Mouse (Mus musculus): ENCODE measurements at regions not wholly inside any gene's neighbourhood (a gene's known extent, or its start where the extent isn't known, plus 50 kb on each side); places are given as distances from the start of the nearest gene placed in this dataset.
"Not testable (repeated sequence)": the region's sequence is repeated elsewhere in the genome, so short reads cannot be mapped to it uniquely, and the experiment has no call there.

GRCm38 (mm10) chr13:97321307-97321706, 80.4 kb downstream of the Enc1 start:
- DNase-seq, result not testable (repeated sequence)

DNA sequence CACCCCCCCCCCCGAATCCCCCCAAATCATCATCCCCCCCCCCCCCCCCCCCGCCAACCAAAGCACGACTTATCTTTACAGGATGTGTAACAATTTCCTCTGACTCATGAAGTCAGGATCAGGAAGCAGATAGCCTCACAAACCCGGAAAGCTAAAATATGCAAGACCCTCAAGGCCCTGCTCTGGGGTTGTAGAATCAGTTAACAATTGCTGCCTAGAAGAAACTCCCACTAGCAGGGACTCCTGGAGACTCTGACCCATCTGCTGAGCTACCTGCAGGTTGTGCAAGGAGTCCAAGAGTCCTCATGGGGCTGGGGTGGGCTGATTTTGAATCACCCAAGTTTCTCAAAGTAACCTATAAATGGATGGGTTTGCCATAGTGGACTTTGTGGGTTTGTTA, 79.9 kb downstream of the Enc1 start:
- no peak for DNase-seq

DNA sequence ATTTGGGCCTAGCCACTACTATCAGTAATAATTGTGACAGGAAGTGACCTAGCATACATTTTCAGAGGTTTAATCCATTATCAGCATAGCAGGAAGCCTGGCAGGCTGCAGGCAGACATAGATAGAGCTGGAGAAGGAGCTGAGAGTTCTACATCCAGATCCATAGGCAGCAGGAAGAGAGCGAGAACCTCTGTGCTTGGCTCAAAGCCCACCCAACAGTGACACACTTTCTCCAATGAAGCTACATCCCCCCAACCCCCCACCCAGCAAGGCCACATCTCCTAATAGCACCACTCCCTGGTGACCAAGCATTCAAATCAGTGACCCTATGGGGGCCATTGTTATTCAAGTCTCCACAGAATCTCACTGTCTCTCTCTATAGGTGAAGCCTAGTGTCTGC, 79.4 kb downstream of the Enc1 start:
- DNase-seq, result no peak

GRCm38 (mm10) chr13:97317633-97318032, 76.7 kb downstream of the Enc1 start:
- no peak for DNase-seq

DNA sequence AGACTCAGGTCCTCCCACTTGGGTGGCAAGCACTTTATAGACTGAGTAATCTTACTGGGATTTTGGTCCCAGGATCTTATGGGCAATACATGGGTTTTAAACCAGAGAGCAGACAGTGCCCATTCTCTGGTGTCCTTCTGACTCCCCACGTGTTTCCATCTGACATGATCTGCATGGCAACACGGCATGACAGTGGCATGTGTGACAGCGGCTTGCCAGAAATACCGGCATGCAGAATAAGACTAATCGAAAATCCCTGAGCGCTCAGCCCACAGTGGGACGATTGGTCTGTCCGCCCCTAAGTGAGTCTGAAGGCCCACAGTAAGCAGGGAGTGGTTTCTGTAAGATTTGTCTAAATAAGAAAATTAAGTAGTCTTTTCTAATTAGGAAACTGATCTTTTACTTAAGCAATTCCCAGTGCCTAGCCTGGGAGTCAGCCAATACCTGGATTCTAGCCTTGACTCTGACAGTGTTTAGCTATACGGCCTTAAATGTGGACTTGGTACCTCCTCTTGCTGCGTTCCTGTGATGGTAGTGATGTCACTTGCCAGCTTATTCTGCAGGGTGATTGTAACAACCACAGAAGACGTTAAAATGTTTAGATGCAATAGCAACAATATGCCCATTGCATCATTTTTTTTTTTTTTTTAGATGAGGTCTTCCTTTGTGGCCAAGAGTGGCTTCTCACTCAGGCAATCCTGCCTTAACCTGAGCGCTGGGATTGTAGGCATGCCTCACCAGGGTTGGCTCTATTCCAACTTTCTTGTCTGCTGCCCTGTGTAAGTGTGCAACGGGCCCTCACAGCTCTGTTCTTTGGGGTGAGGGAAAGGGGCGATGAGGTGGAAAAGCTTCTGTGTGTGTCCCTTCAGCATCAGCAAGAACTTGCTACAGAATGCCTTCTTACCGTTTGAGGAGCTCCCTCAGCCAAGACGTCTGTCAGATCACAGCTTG, 71.8 kb downstream of the Enc1 start:
- no peak for DNase-seq

- no peak for DNase-seq
Observed at GRCm38 (mm10) chr13:97311340-97311739, 70.4 kb downstream of the Enc1 start.

DNA sequence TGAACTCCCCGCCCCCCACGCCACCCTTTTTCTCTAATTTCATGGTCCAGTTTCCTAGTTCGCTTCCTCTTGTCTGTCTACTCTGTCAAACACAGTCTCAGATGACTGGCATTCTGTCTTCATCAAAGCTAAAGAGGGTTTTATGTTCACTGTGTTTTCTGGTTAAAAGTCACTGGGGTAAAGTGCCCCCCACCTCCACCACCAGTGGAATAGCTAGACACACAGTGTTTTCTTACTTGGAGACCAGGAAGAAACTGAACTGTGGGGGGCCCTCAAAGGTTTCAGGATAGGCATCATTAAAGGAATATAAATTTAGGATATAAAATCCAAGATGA, 69.9 kb downstream of the Enc1 start:
- DNase-seq, result no peak

DNA sequence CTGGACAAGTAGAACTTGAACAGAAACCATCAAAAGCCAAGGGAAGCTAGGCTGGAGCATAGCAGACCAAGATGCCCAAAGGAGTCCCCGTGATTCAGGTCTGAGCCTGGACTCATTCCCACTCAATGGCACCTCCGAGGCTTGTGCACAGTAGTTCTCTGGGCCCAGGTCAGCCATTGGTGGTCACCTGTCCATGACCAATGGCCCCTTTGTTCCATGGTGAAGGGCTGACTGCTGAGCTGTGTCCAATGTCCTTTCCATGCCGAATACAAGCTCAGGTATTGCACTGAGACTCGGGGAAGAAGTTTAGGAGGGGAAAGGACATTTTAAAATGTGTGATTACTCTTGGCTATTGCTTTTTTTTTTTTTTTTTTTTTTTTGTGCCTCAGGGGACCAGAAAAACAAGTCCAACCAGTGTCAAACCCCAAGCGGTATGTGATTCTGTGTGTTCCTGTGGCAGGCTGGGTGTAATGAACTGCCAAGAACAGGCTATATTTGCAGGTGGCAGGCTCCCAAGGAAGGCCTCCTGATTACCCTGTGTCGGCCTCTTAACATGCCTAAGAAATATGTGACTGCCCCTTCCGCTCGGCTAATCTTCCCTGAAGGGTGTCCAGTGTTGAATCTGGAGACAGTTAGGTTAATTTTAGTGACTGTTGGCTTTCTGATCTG, 69.4 kb downstream of the Enc1 start:
- DNase-seq, result peak; percentile 62 to 76

GRCm38 (mm10) chr13:97309411-97309810, 68.5 kb downstream of the Enc1 start:
- DNase-seq, result no peak

GRCm38 (mm10) chr13:97308431-97308830, 67.5 kb downstream of the Enc1 start:
- no peak for DNase-seq
